Mouse (Mus musculus): ENCODE data around the gene Arhgdib.

DNA sequence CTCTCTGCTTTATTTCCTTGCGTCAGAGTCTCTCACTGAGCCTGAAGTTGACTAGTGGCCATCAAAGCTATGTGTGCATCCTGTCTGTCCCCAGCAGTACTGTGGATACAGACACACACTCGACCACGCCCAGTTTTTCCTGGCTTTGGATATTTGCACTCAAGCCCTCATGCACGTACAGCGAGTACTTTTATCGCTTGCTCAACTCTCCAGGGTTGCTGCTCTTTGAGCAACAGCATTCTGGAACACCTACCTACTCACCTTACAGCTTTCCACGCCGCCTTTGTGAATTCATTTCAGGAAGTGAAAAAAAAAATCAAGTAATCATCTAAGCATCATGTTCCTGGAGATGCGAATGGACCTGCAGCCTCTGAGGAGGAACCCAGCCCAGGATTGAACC lies 11.2 kb upstream of the Arhgdib start:
- TF ChIP-seq CTCF (IDR thresholded peaks at IDR 0.05) (no peak), POLR2A (IDR thresholded peaks at IDR 0.05; ENCODE audit: insufficient read depth, low read depth, low read length) (no peak)

Data from heart, adult 2 months (tissue).